Mouse (Mus musculus) stomach, postnatal 0 days (tissue): Measurements from ENCODE around the gene Plcb1. TPM values are rescaled to one million over a fixed set of nuclear protein-coding genes. Genes with fewer than 3 reads are reported as not detected.

Source experiments
- ATAC-seq: fragments of 200-750 bp; cut with Nextera tagmentation; 2 replicates; pipeline ENCODE4 v1.8.0; 2017; ENCODE audit not compliant: low FRiP score, low TSS enrichment
- DNase-seq: peaks from one replicate; pipeline ENCODE4 v3.0.0-alpha.2; 2016; ENCODE audit warnings: low spot score
- H3K27ac ChIP-seq: fragments of 300-500 bp; sonication (generic); replicated peaks from 2 replicates; pipeline ENCODE4 v1.5.1; 2014; ENCODE audit warnings: mild to moderate bottlenecking, control low read depth
- H3K27me3 ChIP-seq: fragments of 300-500 bp; sonication (generic); 2 replicates; pipeline ENCODE4 v1.6.1; 2014; ENCODE audit warnings: low read length; ENCODE audit not compliant: control insufficient read depth, insufficient read depth
- H3K36me3 ChIP-seq: fragments of 300-500 bp; sonication (generic); 2 replicates; pipeline ENCODE4 v1.6.1; 2014; ENCODE audit warnings: low read length, mixed read lengths; ENCODE audit not compliant: control insufficient read depth, insufficient read depth
- H3K4me1 ChIP-seq: fragments of 300-500 bp; sonication (generic); replicated peaks from 2 replicates; pipeline ENCODE4 v1.6.1; 2014; ENCODE audit warnings: antibody characterized with exemption; ENCODE audit not compliant: control insufficient read depth, insufficient read depth
- H3K4me2 ChIP-seq: fragments of 300-500 bp; sonication (generic); replicated peaks from 2 replicates; pipeline ENCODE4 v1.6.1; 2014; ENCODE audit warnings: low read depth, mild to moderate bottlenecking, control low read depth, moderate library complexity
- H3K4me3 ChIP-seq: fragments of 300-500 bp; sonication (generic); 2 replicates; pipeline ENCODE4 v1.5.1; 2014; ENCODE audit warnings: low read depth, low read length, control low read depth
- H3K9ac ChIP-seq: fragments of 300-500 bp; sonication (generic); 2 replicates; pipeline ENCODE4 v1.6.1; 2014; ENCODE audit warnings: mild to moderate bottlenecking, low read length, control low read depth, mixed read lengths
- H3K9me3 ChIP-seq: fragments of 300-500 bp; sonication (generic); 2 replicates; pipeline ENCODE4 v1.6.1; 2016; ENCODE audit warnings: low read length; ENCODE audit not compliant: control insufficient read depth
- CTCF ChIP-seq: IDR thresholded peaks from 2 replicates; pipeline ENCODE4 v1.5.1; 2016; ENCODE audit warnings: antibody characterized with exemption, low read depth, mild to moderate bottlenecking, moderate library complexity
- EP300 ChIP-seq: optimal IDR thresholded peaks from 2 replicates; pipeline ENCODE3; 2016; ENCODE audit warnings: antibody characterized with exemption
- WGBS: fragments of 180-500 bp; shearing (Covaris S2); extraction: QIAGEN DNeasy Blood & Tissue Kit; methylation state at CpG from one replicate; pipeline ENCODE4 v1.1.7; 2014; 5-methylcytosine and 5-hydroxymethylcytosine counted together
- polyA plus RNA-seq: library from polyadenylated mRNA; unstranded; fragments of >200 nt; fragmentation: Nextera tagmentation; extraction: Ambion mirVana; gene quantifications from 2 replicates; pipeline ENCODE4 v1.2.1, GENCODE M21; 2015

Plcb1 gene
- polyA plus RNA-seq, 1 experiment from 2014 or later: 7.0 TPM

- Histone ChIP-seq H3K9ac (no peak overlapping the region), H3K9me3 (no peaks in the 10 kb centered on the region), H3K4me2 (no peak overlapping the region), H3K4me3 (no peak overlapping the region), H3K27ac (no peak overlapping the region), H3K36me3 (no peaks in the 10 kb centered on the region), H3K27me3 (no peaks in the 10 kb centered on the region), H3K4me1 (no peaks in the 10 kb centered on the region)
- no peak for DNase-seq
- WGBS: 93% methylated on average over 4 of the region's 4 CpGs
- TF ChIP-seq CTCF: no peak
- no peak for TF ChIP-seq EP300
- ATAC-seq: no peak
Measured at GRCm38 (mm10) chr2:134894776-134895175, 108.9 kb downstream of the Plcb1 start.

- ATAC-seq: no peak
- Histone ChIP-seq H3K4me3 (no peak overlapping the region), H3K4me2 (no peak overlapping the region), H3K27me3 (no peaks in the 10 kb centered on the region), H3K9me3 (no peaks in the 10 kb centered on the region), H3K36me3 (no peaks in the 10 kb centered on the region), H3K4me1 (no peaks in the 10 kb centered on the region), H3K27ac (no peak overlapping the region), H3K9ac (no peak overlapping the region)
- WGBS: 55% methylated on average over 3 of the region's 3 CpGs
- TF ChIP-seq CTCF: no peak
- no peak for TF ChIP-seq EP300
- no peak for DNase-seq
Measured at GRCm38 (mm10) chr2:134896196-134896595, 110.3 kb downstream of the Plcb1 start.

- Histone ChIP-seq H3K27me3 (no peaks in the 10 kb centered on the region), H3K4me3 (no peak overlapping the region), H3K9me3 (no peaks in the 10 kb centered on the region), H3K27ac (no peak overlapping the region), H3K9ac (no peak overlapping the region), H3K36me3 (no peaks in the 10 kb centered on the region), H3K4me2 (no peak overlapping the region), H3K4me1 (no peaks in the 10 kb centered on the region)
- WGBS: 80% methylated on average over 5 of the region's 5 CpGs
- DNase-seq (no peak), ATAC-seq (no peak)
- no peak for TF ChIP-seq EP300
- TF ChIP-seq CTCF: no peak
Measured at GRCm38 (mm10) chr2:134897083-134897482, 111.2 kb downstream of the Plcb1 start.

- DNase-seq (no peak), ATAC-seq (no peak)
- no peaks in the 10 kb centered on the region for H3K4me1 ChIP-seq
- TF ChIP-seq CTCF: peak; percentile 43
- no peak for TF ChIP-seq EP300
- H3K9me3 ChIP-seq: no peaks in the 10 kb centered on the region
- H3K36me3 ChIP-seq: no peaks in the 10 kb centered on the region
- no peak overlapping the region for H3K9ac ChIP-seq
- 77% methylated on average over 2 of the region's 2 CpGs for WGBS
- no peaks in the 10 kb centered on the region for H3K27me3 ChIP-seq
- H3K4me3 ChIP-seq: no peak overlapping the region
- no peak overlapping the region for H3K27ac ChIP-seq
- no peak overlapping the region for H3K4me2 ChIP-seq
Measured at GRCm38 (mm10) chr2:134901521-134901920, 115.7 kb downstream of the Plcb1 start.

DNA sequence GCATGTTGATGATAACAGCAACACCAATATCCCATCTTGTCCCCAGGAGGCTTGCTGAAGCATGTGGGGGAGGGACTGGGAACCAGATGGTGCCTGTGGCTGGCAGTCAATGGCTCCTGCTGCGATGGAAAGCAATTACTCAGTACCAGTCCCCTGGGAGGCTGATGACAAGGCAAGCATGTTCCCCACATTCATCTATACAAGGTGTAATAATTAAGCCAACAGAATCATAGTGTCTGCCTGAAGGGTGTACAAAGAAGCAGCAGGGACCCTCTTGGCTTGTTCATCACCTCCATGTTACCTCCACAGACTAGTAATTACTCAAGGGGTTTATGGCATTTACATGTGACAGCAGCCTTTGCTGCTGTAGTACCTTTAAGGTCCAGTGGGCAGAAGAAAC, 125.0 kb downstream of the Plcb1 start:
- H3K4me1 ChIP-seq: no peaks in the 10 kb centered on the region

DNA sequence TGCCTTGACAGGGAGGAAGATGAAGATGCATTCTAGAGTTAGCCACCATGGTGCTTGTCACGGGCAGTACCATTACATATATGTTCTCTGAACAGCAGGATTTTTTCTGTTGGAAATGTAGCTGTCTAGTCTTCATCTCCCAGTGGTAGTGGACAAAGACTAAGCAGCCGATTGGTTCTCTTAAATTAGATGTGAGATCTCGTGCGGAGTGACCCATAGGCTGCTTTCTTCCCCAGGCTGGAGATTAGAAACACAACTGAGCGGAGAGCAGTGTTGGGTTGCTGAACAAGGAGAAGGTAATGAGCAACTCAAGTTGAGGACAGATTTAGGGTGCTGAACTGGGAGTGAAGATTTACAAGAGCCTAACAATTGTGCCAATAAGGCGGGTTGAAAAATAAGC, 125.5 kb downstream of the Plcb1 start:
- no peaks in the 10 kb centered on the region for H3K4me1 ChIP-seq
- 92% methylated on average over 6 of the region's 6 CpGs for WGBS
- H3K27me3 ChIP-seq: no peaks in the 10 kb centered on the region
- ATAC-seq (no peak), DNase-seq (no peak)
- H3K4me3 ChIP-seq: no peak overlapping the region
- no peak overlapping the region for H3K9ac ChIP-seq
- no peak for TF ChIP-seq EP300
- TF ChIP-seq CTCF: no peak
- no peak overlapping the region for H3K27ac ChIP-seq
- H3K9me3 ChIP-seq: no peaks in the 10 kb centered on the region
- H3K36me3 ChIP-seq: no peaks in the 10 kb centered on the region
- no peak overlapping the region for H3K4me2 ChIP-seq

More for the DNA sequence above, 125.0 kb downstream of the Plcb1 start:
- ATAC-seq (no peak), DNase-seq (no peak)
- Histone ChIP-seq H3K27ac (no peak overlapping the region), H3K9ac (no peak overlapping the region), H3K36me3 (no peaks in the 10 kb centered on the region), H3K4me3 (no peak overlapping the region), H3K4me2 (no peak overlapping the region), H3K9me3 (no peaks in the 10 kb centered on the region), H3K27me3 (no peaks in the 10 kb centered on the region)
- WGBS: 62% methylated on average over 1 of the region's 1 CpGs
- no peak for TF ChIP-seq CTCF
- TF ChIP-seq EP300: no peak
